Mouse (Mus musculus): Measurements from ENCODE around the gene Eprs.

Gene Eprs

DNA sequence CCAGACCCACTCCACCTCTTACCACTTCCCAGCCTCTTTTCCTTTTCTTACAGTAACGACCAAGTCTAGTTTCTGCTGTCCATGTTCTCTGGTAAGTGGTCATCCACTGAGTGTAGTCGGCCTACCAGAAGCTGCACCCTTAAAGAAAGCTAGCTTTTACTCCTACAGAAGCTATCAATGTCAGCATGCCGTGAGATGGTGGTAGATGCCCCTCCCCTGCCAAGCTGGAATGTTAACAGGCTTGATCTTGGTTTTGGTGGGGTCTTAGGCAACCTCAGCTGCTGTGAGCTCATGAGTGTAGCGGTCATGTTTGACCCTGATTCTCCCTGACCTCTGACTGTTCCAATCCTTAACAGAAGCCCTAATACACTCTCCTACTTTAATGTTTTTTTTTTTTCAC lies 4.6 kb upstream of the Eprs start:
- in situ Hi-C loops (cut with MboI, MseI) = no loop called here

DNA sequence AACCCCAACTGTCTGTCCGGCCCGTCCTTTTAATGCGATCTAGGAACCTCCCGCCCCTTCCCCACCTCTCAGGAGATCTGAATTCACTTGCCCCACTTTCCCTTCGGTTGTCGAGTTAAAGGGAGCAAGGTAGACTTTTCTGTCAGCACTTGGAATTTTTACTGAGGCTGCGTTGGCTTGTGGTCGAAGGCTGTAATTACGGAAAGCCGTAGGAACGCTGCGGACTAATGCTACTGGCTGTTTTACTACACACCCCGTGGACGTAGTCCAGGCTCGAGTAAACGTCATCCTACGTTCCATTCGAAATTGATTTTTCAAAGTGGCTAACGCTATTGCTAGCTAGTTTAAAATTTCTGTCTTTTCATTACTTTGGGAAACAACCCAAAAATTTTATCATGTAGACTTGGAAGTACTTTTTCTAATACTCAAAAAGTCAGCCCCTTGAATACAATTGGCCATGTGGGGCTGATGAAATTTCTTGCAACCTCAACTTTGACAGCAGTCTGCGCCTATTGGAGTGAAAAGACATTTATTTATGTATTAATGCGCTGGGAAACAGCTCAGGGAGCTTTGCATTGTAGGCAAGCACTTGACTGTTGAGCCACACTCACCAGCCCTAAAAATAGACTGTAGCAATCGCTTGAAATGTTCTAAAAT lies 810 bp downstream of the Eprs start:
- in situ Hi-C loops (cut with MboI, MseI) = loop anchor here (5.0 kb wide), 1 partner anchor 36 kb away; the partner anchor contains the start of gene Iars2

GRCm38 (mm10) chr1:185364183-185364540 lies 1.3 kb downstream of the Eprs start:
- in situ Hi-C loops (cut with MboI, MseI) = loop anchor here (5.0 kb wide), 1 partner anchor 37 kb away; the partner anchor contains the start of gene Iars2

GRCm38 (mm10) chr1:185367383-185367782 lies 4.5 kb downstream of the Eprs start:
- in situ Hi-C loops (cut with MboI, MseI) = no loop called here

GRCm38 (mm10) chr1:185369979-185370378 lies 7.1 kb downstream of the Eprs start:
- in situ Hi-C loops (cut with MboI, MseI) = no loop called here

DNA sequence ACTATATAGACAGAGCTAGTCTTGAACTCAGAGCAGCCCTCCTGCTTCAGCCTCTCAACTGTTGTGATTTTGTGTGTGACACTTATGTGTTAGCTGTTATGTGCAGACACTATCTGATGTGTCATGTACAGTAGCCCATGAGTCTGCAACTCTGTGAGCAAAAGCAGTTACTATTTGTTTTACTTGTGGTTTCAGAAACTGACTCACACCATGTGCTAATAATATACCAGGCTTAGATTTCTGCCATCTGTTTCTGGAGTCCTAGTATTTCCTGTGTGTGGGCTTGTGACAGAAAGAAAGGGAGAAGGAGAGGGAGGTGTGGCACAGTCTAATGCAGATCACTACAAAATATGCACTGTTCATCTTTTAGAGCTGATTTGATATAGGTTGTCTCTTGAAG lies 13.5 kb downstream of the Eprs start:
- in situ Hi-C loops (cut with MboI, MseI) = no loop called here

DNA sequence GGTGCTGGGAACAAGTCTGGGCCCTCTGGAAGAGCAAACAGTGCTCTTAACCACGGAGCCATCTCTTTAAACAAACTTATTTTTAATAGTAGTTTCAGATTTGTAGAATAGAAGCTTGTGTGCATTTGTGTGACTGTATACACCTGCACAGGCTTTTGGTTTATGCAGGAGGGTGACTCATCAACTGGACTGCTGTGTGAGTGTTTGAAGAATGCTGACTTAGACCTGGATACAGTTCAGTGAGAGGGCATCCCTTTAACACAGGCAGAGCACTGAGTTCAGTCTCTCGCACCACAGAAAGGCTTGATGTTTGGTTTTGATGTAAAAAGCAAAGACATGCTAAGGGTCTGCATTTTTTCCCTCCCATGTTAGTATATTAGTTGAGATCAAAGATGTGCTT lies 14.6 kb downstream of the Eprs start:
- in situ Hi-C loops (cut with MboI, MseI) = no loop called here

DNA sequence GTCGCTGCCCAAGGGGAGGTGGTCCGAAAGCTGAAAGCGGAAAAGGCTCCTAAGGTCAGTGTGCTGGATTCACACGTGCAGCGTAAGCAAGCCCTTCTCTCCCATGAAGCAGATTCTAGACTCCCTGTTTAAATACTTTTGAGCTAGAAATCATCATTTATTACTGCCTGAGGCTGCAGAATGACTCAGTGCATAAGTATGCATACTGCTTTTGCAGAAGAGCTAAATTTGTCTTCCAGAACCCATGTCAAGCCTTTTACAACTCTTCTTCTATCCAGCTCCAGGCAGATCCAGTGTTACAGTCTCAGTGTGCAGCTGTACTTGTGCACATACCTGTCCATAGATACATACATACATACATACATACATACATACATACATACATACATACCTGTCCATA lies 38.8 kb downstream of the Eprs start:
- in situ Hi-C loops (cut with MboI, MseI) = no loop called here

DNA sequence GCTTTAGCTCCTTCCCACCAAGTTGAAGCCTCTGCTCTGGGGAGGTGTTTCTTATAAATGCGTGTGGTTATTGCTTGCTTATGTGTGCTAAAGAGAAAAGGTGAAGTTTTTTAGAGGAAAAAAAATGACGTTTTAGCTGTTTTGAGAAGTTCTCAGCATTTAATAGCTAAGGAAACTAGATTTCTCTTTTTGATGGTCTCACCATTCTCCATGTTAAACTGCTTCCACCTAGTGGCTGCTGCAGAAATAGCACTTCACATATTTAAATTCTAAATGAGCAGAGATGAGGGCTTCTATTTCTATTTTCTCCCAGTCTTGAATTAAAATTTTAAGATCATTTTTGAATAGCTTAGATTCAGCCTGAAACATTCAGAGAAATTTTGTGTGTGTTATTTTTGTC lies 41.2 kb downstream of the Eprs start:
- in situ Hi-C loops (cut with MboI, MseI) = no loop called here

DNA sequence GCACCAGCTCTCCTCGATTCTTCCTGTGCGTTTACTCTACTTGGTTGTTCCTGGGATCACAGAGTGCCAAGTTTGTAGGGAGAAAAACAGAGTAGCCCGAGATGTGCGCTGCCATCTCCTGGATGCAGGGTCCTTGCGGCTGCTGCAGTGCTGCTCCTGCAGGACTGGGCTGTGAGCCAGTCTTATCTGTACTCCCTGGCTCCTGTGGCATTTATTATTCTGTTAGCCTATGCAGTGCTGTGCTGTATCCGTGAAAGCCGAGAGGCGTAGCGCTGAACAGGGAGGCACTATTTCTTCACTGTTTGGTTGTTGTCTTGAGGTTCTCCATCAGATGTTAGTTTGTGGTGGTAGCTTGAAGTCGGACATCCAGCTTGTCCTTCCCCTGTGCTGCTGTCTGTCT lies 43.1 kb downstream of the Eprs start:
- in situ Hi-C loops (cut with MboI, MseI) = no loop called here

DNA sequence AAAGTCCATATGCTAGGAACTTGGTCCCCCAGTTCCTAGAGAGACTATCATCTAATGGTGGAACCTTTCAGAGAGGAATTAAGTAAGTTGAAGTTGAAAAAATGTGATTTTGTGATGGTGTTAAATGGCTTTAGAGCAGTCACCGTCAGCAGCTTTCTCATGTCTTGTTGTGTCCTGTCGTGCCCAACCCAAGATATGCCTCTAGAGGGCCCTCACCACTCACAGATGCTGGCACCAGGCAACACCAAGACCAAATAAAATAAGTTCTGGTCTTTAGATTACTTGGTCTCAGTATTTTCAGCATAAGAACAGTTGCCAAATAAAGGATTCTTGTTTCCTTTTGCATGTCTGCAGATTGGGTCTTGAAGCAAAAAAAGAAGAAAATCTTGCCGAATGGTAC lies 47.0 kb downstream of the Eprs start:
- in situ Hi-C loops (cut with MboI, MseI) = no loop called here

DNA sequence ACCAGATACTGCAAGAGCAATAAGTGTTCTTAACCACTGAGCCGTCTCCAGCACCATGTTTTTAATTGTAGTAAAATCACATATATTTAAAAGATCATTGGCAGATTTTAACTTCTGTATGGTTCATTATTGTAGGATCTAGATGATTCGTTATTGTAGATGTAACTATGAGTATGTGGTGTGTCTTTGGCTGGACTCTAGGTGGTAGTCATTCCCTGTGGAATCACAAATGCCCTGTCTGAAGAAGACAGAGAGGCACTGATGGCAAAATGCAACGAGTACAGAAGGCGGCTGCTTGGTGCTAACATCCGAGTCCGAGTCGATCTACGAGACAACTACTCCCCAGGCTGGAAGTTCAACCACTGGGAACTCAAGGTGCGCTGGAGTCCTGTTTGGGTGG lies 55.2 kb downstream of the Eprs start:
- in situ Hi-C loops (cut with MboI, MseI) = no loop called here

DNA sequence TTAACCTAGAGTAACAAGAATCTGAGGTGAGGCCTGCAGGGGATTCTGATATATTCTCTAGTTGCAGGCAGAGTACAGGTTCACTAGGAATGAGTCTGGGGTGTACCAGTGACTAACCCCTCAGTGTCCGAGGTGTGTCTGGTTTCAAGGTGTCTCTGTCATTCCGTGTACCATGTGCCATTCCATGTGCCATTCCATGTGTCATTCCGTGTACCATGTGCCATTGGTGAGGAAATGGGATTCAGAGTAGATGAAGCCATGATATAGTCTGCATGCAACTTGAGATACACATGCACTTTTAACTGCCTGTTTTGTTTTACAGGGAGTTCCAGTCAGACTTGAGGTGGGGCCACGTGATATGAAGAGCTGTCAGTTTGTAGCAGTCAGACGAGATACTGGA lies 57.0 kb downstream of the Eprs start:
- in situ Hi-C loops (cut with MboI, MseI) = no loop called here

- in situ Hi-C loops (cut with MboI, MseI) = no loop called here
Observed at GRCm38 (mm10) chr1:185420776-185421175, 57.9 kb downstream of the Eprs start.

- in situ Hi-C loops (cut with MboI, MseI) = no loop called here
Observed at GRCm38 (mm10) chr1:185426583-185426982, 63.7 kb downstream of the Eprs start.

DNA sequence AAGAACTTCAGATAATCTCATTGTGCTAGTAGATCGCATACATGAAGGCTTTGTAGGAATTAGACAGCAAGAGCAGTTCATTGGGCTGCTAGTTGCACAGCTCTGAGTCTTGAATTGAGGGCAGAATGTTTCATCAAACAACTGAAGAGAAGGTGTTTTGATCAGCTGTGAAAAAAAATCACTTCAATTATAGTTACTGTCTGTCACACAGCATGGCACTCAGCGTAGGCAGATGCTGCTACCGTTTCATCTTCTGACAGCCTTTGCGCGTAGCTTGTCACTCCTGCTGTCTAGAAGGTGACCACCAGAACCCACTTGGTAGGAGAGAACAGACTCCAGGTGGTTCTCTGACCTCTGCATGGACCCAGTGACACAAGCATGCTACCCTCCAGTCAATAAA lies 67.6 kb downstream of the Eprs start:
- in situ Hi-C loops (cut with MboI, MseI) = no loop called here

GRCm38 (mm10) chr1:185431245-185431997 lies 68.6 kb downstream of the Eprs start:
- in situ Hi-C loops (cut with MboI, MseI) = no loop called here

DNA sequence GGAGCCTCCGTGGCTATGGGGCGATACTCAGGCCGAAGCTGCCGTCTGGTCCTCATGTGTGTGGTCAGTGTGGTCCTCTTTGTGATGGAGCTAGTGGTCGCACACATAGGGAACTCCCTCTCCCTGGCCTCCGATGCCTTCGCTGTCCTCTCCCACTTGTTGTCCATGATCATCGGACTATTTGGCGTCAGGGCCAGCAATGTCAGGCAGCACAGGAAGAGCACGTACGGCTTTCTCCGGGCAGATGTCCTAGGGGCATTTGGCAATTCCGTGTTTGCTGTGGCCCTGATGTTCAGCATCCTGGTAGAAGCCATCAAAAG lies 69.1 kb downstream of the Eprs start:
- in situ Hi-C loops (cut with MboI, MseI) = no loop called here

DNA sequence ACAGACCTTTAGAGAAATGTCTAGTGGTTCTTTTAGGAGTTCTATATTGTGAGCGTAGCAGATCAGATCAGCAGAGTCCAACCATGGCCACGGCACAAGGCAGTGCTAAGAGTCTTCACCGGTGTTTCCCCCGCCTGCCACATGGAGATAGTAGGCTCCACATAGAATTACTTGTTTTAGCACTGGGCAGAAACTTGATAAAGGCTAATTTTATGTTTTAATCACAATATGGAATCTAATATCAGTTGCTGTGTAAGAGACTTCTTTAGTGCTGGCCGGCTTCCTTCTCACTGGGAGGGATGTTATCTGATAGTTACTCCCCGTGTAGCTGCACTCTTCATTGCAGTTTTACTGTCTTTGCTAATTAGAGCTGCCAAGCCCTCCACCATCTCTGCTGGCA lies 70.3 kb downstream of the Eprs start:
- in situ Hi-C loops (cut with MboI, MseI) = no loop called here

DNA sequence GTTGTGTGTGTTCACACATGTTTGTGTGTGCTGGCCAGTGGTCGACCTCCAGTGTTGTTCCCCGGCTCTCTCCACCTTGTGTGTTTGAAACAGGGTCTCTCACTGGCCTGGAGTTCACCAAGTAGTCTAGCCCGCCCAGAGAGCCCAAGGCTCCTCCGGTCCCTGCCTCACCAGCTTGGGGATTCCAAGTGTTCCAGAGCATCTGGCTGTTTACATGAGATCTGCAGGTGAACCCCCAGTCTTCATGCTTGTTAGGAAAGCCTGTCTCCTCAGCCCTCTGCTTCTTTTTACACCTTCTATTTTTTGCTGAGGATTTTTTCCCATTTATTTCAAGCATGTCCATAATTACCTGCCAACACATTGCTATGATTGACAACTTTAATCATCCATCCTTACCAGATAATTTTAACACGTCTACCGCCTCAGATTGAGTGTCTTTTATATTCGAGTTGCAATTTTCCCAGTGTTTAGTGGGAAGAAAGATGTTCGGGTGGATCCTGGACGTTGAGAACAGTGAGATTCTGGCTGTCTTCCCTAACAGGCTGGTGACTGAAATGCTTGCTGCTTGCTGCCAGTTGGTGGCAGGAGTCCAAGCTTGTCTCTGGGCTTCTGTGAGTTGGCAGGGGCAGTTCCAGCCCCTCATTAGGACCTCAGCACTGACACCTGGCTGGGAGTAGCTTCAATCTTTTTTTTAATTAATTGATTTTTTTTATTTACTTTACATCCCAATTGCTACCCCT lies 76.2 kb downstream of the Eprs start:
- in situ Hi-C loops (cut with MboI, MseI) = no loop called here

DNA sequence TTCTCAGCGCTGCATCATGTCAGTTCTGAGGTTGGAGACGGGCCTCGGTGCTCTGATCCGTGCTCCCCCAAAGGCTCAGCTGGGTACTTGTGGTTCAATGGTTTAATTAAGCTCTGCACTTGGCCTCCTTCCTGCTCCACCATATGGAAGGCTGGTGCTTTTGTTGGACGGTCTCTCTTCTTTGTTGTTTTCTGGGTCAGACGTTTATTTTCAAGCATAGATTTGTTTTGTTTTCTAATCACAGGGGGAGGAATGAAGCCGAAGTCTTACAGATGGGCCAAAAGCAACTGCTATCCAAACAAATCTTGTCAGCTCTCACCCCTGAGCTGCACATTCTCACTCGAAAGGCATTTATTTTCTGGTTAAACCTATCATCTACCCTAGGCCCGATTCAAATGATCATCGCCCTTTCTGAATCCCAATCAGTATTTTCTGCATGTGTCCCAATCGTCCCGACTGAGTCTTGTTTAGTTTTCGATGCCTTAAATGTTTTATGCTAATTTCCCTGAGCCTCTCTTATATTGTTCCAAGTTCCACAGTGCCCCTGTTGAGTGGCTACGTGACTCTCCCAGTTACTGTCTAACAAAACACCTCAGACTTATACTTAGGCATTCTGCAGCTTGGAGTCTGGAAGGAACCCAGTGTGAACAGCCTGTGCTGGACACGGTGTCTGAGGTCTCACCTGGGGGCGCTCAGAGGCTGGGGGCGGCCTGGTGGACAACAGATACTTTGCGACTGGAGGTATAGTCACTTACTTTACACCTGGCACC lies 79.0 kb downstream of the Eprs start:
- in situ Hi-C loops (cut with MboI, MseI) = loop anchor here (5.0 kb wide), 1 partner anchor 75 kb away; no protein-coding TSS in a partner anchor

DNA sequence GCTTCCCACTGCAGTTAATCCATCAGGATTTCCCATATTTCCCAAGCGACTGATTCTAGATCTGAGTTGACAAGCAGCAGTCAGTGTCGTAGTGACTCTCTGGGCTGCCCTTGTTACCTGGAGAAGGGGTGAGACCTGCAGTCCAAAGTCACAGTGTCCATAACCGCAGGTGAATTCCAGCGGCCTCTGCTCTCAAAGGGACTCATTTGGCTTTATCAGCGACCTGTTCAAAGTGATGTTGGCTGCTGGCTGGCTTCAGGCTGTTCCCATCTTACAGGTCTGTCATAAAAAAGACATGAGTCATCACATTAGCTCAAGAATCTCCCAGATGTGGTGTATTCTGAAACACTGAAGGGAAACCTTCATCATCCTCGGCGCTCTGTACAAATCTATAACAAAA lies 86.1 kb downstream of the Eprs start:
- in situ Hi-C loops (cut with MboI, MseI) = no loop called here

Data from T-helper 2 cell (primary cell).